In genomic region chr12:20990132-20990531, GRCm38 (mm10) we compare ENCODE assay signal across 7 mouse cellular contexts. TPM values are rescaled to one million over a fixed set of nuclear protein-coding genes. Genes with fewer than 3 reads are reported as not detected.
DNase-seq lines count a peak whose midpoint lies in the region; ATAC-seq and TF ChIP-seq lines count a peak whose summit lies in the region.
"Not testable (repeated sequence)": the region's sequence is repeated elsewhere in the genome, so short reads cannot be mapped to it uniquely, and the experiment has no call there.

Gene Asap2, plus strand, starts transcription at chr12:20990459.

- TF ChIP-seq POLR2A in cerebellum, adult 2 months (IDR thresholded peaks at IDR 0.05; ENCODE audit: borderline replicate concordance, insufficient read depth, low read length): not testable (repeated sequence)

- peak within 1 kb of the TSS; percentile 44 for H3K4me2 ChIP-seq in limb, embryonic 15.5 days
- H3K4me2 ChIP-seq in midbrain, embryonic 16.5 days (ENCODE audit: low read length): peak within 1 kb of the TSS; percentile 38

- 1% methylated on average over 34 of the region's 38 CpGs for WGBS in cerebellum, adult 2 months
- under 1% methylated on average over 22 of the region's 38 CpGs for WGBS in limb, embryonic 15.5 days
- WGBS in midbrain, embryonic 16.5 days: 1% methylated on average over 13 of the region's 38 CpGs

- H3K27ac ChIP-seq in cerebellum, adult 2 months (ENCODE audit: insufficient read depth, low read length); midbrain, embryonic 16.5 days (ENCODE audit: low read length): not testable (repeated sequence)
- H3K27ac ChIP-seq in limb, embryonic 15.5 days: peak within 1 kb of the TSS; percentile 75

- not testable (repeated sequence) for H3K36me3 ChIP-seq in limb, embryonic 15.5 days; midbrain, embryonic 16.5 days (ENCODE audit: control insufficient read depth, insufficient read depth, low read length)

- H3K4me1 ChIP-seq in cerebellum, adult 2 months (ENCODE audit: control insufficient read depth, insufficient read depth, low read length); limb, embryonic 15.5 days; midbrain, embryonic 16.5 days (ENCODE audit: control insufficient read depth, insufficient read depth, low read length): not testable (repeated sequence)

- intact Hi-C loops in heart, postnatal 14 days (cut with DNase I): not testable (repeated sequence)

- H3K9me3 ChIP-seq in limb, embryonic 15.5 days; midbrain, embryonic 16.5 days (replicated peaks; ENCODE audit: control insufficient read depth, low read length, poor library complexity, severe bottlenecking): not testable (repeated sequence)

- H3K27me3 ChIP-seq in cerebellum, adult 2 months (ENCODE audit: control insufficient read depth, insufficient read depth, low read length); limb, embryonic 15.5 days; midbrain, embryonic 16.5 days (ENCODE audit: control insufficient read depth, insufficient read depth, low read depth, low read length): not testable (repeated sequence)

- not testable (repeated sequence) for ATAC-seq in limb, embryonic 15.5 days (ENCODE audit: insufficient number of reproducible peaks, low FRiP score, low TSS enrichment, low read depth); midbrain, embryonic 16.5 days

- H3K4me3 ChIP-seq in cerebellum, adult 2 months (replicated peaks; ENCODE audit: insufficient read depth, low read depth, low read length): not testable (repeated sequence)
- peak within 1 kb of the TSS; percentile 49 for H3K4me3 ChIP-seq in limb, embryonic 15.5 days
- peak within 1 kb of the TSS; percentile 48 for H3K4me3 ChIP-seq in midbrain, embryonic 16.5 days (ENCODE audit: low read depth, low read length)

- peak; percentile 23 to 36 for DNase-seq in cerebellum, adult 2 months
- DNase-seq in frontal cortex, adult 2 months (ENCODE audit: extremely low spot score in 1 of 2, low spot score in 1 of 2): peak; percentile 17 to 60
- DNase-seq in heart, postnatal 14 days: peak; percentile 62 to 63
- DNase-seq in kidney, postnatal 25 days: peak; percentile 31 to 72
- peak; percentile 9 to 11 for DNase-seq in spleen, postnatal 14 days (ENCODE audit: low spot score in 2 of 2)

- H3K9ac ChIP-seq in limb, embryonic 15.5 days: peak within 1 kb of the TSS; percentile 37
- H3K9ac ChIP-seq in midbrain, embryonic 16.5 days (ENCODE audit: low read depth, low read length): peak within 1 kb of the TSS; percentile 63

- TF ChIP-seq CTCF in cerebellum, adult 2 months (IDR thresholded peaks at IDR 0.05; ENCODE audit: borderline replicate concordance, insufficient read depth, low read depth, low read length): not testable (repeated sequence)

RNA-seq across cellular contexts. Expression of gene Asap2, which starts in this region (rescaled TPM):
- polyA plus RNA-seq in cerebellum, adult 2 months (2012; rRNA removed): 27.1 and 28.1 TPM in 2 replicates
- polyA plus RNA-seq in frontal cortex, adult 2 months (2012; rRNA removed): 19.3 and 22.3 TPM in 2 replicates
- total RNA-seq in heart, postnatal 14 days (2021): 10 to 100 TPM; 14.8 TPM
- polyA plus RNA-seq in limb, embryonic 15.5 days (2015; fragmentation: Nextera tagmentation; extraction: Ambion mirVana): 5.0 and 6.4 TPM in 2 replicates
- 10.2 and 11.4 TPM in 2 replicates for polyA plus RNA-seq in midbrain, embryonic 16.5 days (2015; fragmentation: Nextera tagmentation; extraction: Ambion mirVana)

Comparison
In these comparisons a context has a peak if more than half of its experiments do, and no peak if none do; other contexts are left out.
1. DNase-seq: peak in every context shown above with its lines; median percentile 62 in heart, postnatal 14 days; 52 in kidney, postnatal 25 days; 38 in frontal cortex, adult 2 months; 30 in cerebellum, adult 2 months; 10 in spleen, postnatal 14 days.